Mouse (Mus musculus) neural tube, embryonic 15.5 days (tissue): ENCODE measurements around the gene Nuak1. TPM values are rescaled to one million over a fixed set of nuclear protein-coding genes. Genes with fewer than 3 reads are reported as not detected.

ENCODE experiments used
- ATAC-seq: fragments of 200-750 bp; cut with Nextera tagmentation; 2 replicates; pipeline ENCODE4 v1.8.0; 2017; ENCODE audit warnings: mild to moderate bottlenecking, moderate TSS enrichment, moderate library complexity; ENCODE audit not compliant: low FRiP score
- H3K27ac ChIP-seq: fragments of 300-500 bp; sonication (generic); replicated peaks from 2 replicates; pipeline ENCODE4 v1.5.1; 2015; ENCODE audit warnings: mild to moderate bottlenecking, inconsistent platforms
- H3K27me3 ChIP-seq: fragments of 300-500 bp; sonication (generic); replicated peaks from 2 replicates; pipeline ENCODE4 v1.6.1; 2015; ENCODE audit warnings: inconsistent platforms
- H3K36me3 ChIP-seq: fragments of 300-500 bp; sonication (generic); 2 replicates; pipeline ENCODE4 v1.6.1; 2015; ENCODE audit warnings: inconsistent platforms
- H3K4me1 ChIP-seq: fragments of 300-500 bp; sonication (generic); 2 replicates; pipeline ENCODE4 v1.6.1; 2015; ENCODE audit warnings: inconsistent platforms
- H3K4me2 ChIP-seq: fragments of 300-500 bp; sonication (generic); 2 replicates; pipeline ENCODE4 v1.6.1; 2015; ENCODE audit warnings: inconsistent platforms, mild to moderate bottlenecking, moderate library complexity
- H3K4me3 ChIP-seq: fragments of 300-500 bp; sonication (generic); replicated peaks from 2 replicates; pipeline ENCODE4 v1.5.1; 2015; ENCODE audit warnings: mild to moderate bottlenecking, inconsistent platforms
- H3K9ac ChIP-seq: fragments of 300-500 bp; sonication (generic); replicated peaks from 2 replicates; pipeline ENCODE4 v1.6.1; 2015; ENCODE audit warnings: mild to moderate bottlenecking, inconsistent platforms
- H3K9me3 ChIP-seq: fragments of 300-500 bp; sonication (generic); replicated peaks from 2 replicates; pipeline ENCODE4 v1.6.1; 2016; ENCODE audit warnings: inconsistent platforms
- WGBS: fragments of 180-500 bp; shearing (Covaris S2); methylation state at CpG from one replicate; pipeline ENCODE4 v1.1.7; 2015; ENCODE audit warnings: mixed read lengths; 5-methylcytosine and 5-hydroxymethylcytosine counted together
- polyA plus RNA-seq: library from polyadenylated mRNA; unstranded; fragments of >200 nt; fragmentation: Nextera tagmentation; extraction: Ambion mirVana; gene quantifications from 2 replicates; pipeline ENCODE4 v1.2.1, GENCODE M21; 2015

Gene Nuak1
- polyA plus RNA-seq, 1 experiment from 2014 or later, result 4.8 TPM

GRCm38 (mm10) chr10:84423903-84424302, 16.5 kb downstream of the Nuak1 start:
- Histone ChIP-seq H3K27ac (no peak overlapping the region), H3K4me2 (no peak overlapping the region), H3K9ac (no peak overlapping the region), H3K4me3 (no peak overlapping the region), H3K36me3 (peaks cover 6% of the 10 kb centered on the region), H3K9me3 (no peaks in the 10 kb centered on the region), H3K4me1 (peaks cover 24% of the 10 kb centered on the region), H3K27me3 (no peaks in the 10 kb centered on the region)
- WGBS, result 87% methylated on average over 5 of the region's 5 CpGs
- no peak for ATAC-seq

- Histone ChIP-seq H3K36me3 (peaks cover 6% of the 10 kb centered on the region), H3K9me3 (no peaks in the 10 kb centered on the region), H3K27ac (no peak overlapping the region), H3K4me3 (no peak overlapping the region), H3K9ac (no peak overlapping the region), H3K4me1 (peaks cover 7% of the 10 kb centered on the region; the same call in 1 of the 2 replicates), H3K27me3 (no peaks in the 10 kb centered on the region), H3K4me2 (no peak overlapping the region)
- 89% methylated on average over 6 of the region's 6 CpGs for WGBS
- no peak for ATAC-seq
These were observed 19.8 kb downstream of the Nuak1 start for GRCm38 (mm10) chr10:84420589-84420988.

GRCm38 (mm10) chr10:84418421-84418820, 22.0 kb downstream of the Nuak1 start:
- no peak overlapping the region for H3K4me3 ChIP-seq
- no peaks in the 10 kb centered on the region for H3K27me3 ChIP-seq
- no peak overlapping the region for H3K4me2 ChIP-seq
- peaks cover 6% of the 10 kb centered on the region for H3K36me3 ChIP-seq
- H3K9me3 ChIP-seq, result no peaks in the 10 kb centered on the region
- no peak overlapping the region for H3K9ac ChIP-seq
- ATAC-seq, result no peak
- H3K27ac ChIP-seq, result no peak overlapping the region
- peaks cover 6% of the 10 kb centered on the region; the same call in 1 of the 2 replicates for H3K4me1 ChIP-seq

- ATAC-seq, result no peak
- Histone ChIP-seq H3K27me3 (no peaks in the 10 kb centered on the region), H3K9ac (no peak overlapping the region), H3K9me3 (no peaks in the 10 kb centered on the region), H3K4me3 (no peak overlapping the region), H3K36me3 (peaks cover 6% of the 10 kb centered on the region), H3K4me1 (peaks cover 14% of the 10 kb centered on the region), H3K27ac (no peak overlapping the region), H3K4me2 (no peak overlapping the region)
- WGBS, result 81% methylated on average over 8 of the region's 8 CpGs
These were observed 23.6 kb downstream of the Nuak1 start for GRCm38 (mm10) chr10:84416752-84417151.

GRCm38 (mm10) chr10:84414981-84415700, 25.3 kb downstream of the Nuak1 start:
- 82% methylated on average over 8 of the region's 8 CpGs for WGBS
- H3K36me3 ChIP-seq, result peaks cover 3% of the 10 kb centered on the region
- H3K9me3 ChIP-seq, result no peaks in the 10 kb centered on the region
- peaks cover 30% of the 10 kb centered on the region for H3K4me1 ChIP-seq
- no peak overlapping the region for H3K9ac ChIP-seq
- ATAC-seq, result no peak
- H3K4me2 ChIP-seq, result no peak overlapping the region
- no peak overlapping the region for H3K27ac ChIP-seq
- H3K4me3 ChIP-seq, result no peak overlapping the region
- no peaks in the 10 kb centered on the region for H3K27me3 ChIP-seq

GRCm38 (mm10) chr10:84413310-84413709, 27.1 kb downstream of the Nuak1 start:
- ATAC-seq, result no peak
- Histone ChIP-seq H3K4me2 (no peak overlapping the region), H3K27me3 (no peaks in the 10 kb centered on the region), H3K4me3 (no peak overlapping the region), H3K4me1 (peaks cover 43% of the 10 kb centered on the region), H3K9me3 (no peaks in the 10 kb centered on the region), H3K9ac (no peak overlapping the region), H3K27ac (peak overlapping the region; percentile 13; the same call in 1 of the 2 replicates), H3K36me3 (no peaks in the 10 kb centered on the region)
- 72% methylated on average over 6 of the region's 6 CpGs for WGBS

GRCm38 (mm10) chr10:84412326-84412962, 28.0 kb downstream of the Nuak1 start:
- Histone ChIP-seq H3K9ac (no peak overlapping the region), H3K4me3 (no peak overlapping the region), H3K27ac (no peak overlapping the region), H3K36me3 (no peaks in the 10 kb centered on the region), H3K4me2 (no peak overlapping the region), H3K4me1 (peaks cover 43% of the 10 kb centered on the region), H3K27me3 (no peaks in the 10 kb centered on the region), H3K9me3 (no peaks in the 10 kb centered on the region)
- WGBS, result 88% methylated on average over 12 of the region's 12 CpGs
- ATAC-seq, result no peak

GRCm38 (mm10) chr10:84411122-84412105, 29.0 kb downstream of the Nuak1 start:
- Histone ChIP-seq H3K4me1 (peaks cover 43% of the 10 kb centered on the region), H3K36me3 (no peaks in the 10 kb centered on the region), H3K4me3 (no peak overlapping the region), H3K4me2 (no peak overlapping the region), H3K9me3 (no peaks in the 10 kb centered on the region), H3K9ac (no peak overlapping the region; the same call in 1 of the 2 replicates), H3K27ac (peak overlapping the region; percentile 37), H3K27me3 (no peaks in the 10 kb centered on the region)
- 80% methylated on average over 16 of the region's 16 CpGs for WGBS
- 0 out of 2 replicates have a peak, but pooled peaks have one; percentile 50 for ATAC-seq

GRCm38 (mm10) chr10:84408965-84409660, 31.3 kb downstream of the Nuak1 start:
- no peak overlapping the region for H3K9ac ChIP-seq
- peak overlapping the region; percentile 13; the same call in 1 of the 2 replicates for H3K27ac ChIP-seq
- peaks cover 48% of the 10 kb centered on the region for H3K4me1 ChIP-seq
- H3K4me2 ChIP-seq, result no peak overlapping the region
- H3K36me3 ChIP-seq, result no peaks in the 10 kb centered on the region
- WGBS, result 72% methylated on average over 13 of the region's 13 CpGs
- no peaks in the 10 kb centered on the region for H3K9me3 ChIP-seq
- no peak overlapping the region for H3K4me3 ChIP-seq
- no peaks in the 10 kb centered on the region for H3K27me3 ChIP-seq
- no peak for ATAC-seq

GRCm38 (mm10) chr10:84405135-84405776, 35.1 kb downstream of the Nuak1 start:
- H3K36me3 ChIP-seq, result no peaks in the 10 kb centered on the region
- no peak overlapping the region for H3K9ac ChIP-seq
- H3K27me3 ChIP-seq, result no peaks in the 10 kb centered on the region
- ATAC-seq, result no peak
- no peak overlapping the region for H3K4me3 ChIP-seq
- H3K27ac ChIP-seq, result no peak overlapping the region
- WGBS, result 37% methylated on average over 8 of the region's 8 CpGs
- peaks cover 45% of the 10 kb centered on the region for H3K4me1 ChIP-seq
- H3K4me2 ChIP-seq, result no peak overlapping the region
- H3K9me3 ChIP-seq, result no peaks in the 10 kb centered on the region
